Mouse (Mus musculus): ENCODE measurements around the gene Surf4.
"Not testable (repeated sequence)": the region's sequence is repeated elsewhere in the genome, so short reads cannot be mapped to it uniquely, and the experiment has no call there.

Surf4 gene

GRCm38 (mm10) chr2:26902467-26903220 lies 31.1 kb downstream of the Surf4 start, which contains the start of gene Surf6:
Gene Surf6 (minus strand): TSS chr2:26902879.
- peak; percentile 90 for DNase-seq (ENCODE audit: inconsistent ontology term)

- no peak for DNase-seq (ENCODE audit: inconsistent ontology term)
Measured at GRCm38 (mm10) chr2:26901834-26902400, 31.8 kb downstream of the Surf4 start.

- DNase-seq (ENCODE audit: inconsistent ontology term) = no peak
Measured at GRCm38 (mm10) chr2:26900731-26901130, 33.0 kb downstream of the Surf4 start.

GRCm38 (mm10) chr2:26895898-26896297 lies 37.8 kb downstream of the Surf4 start:
- DNase-seq (ENCODE audit: inconsistent ontology term) = no peak

- not testable (repeated sequence) for DNase-seq (ENCODE audit: inconsistent ontology term)
Measured at GRCm38 (mm10) chr2:26886170-26886569, 47.6 kb downstream of the Surf4 start.

- not testable (repeated sequence) for DNase-seq (ENCODE audit: inconsistent ontology term)
Measured at GRCm38 (mm10) chr2:26885541-26885940, 48.2 kb downstream of the Surf4 start.

- no peak for DNase-seq (ENCODE audit: inconsistent ontology term)
Measured at GRCm38 (mm10) chr2:26878571-26878970, 55.2 kb downstream of the Surf4 start.

GRCm38 (mm10) chr2:26870666-26871065 lies 63.1 kb downstream of the Surf4 start:
- no peak for DNase-seq (ENCODE audit: inconsistent ontology term)

Data from Muller cell, postnatal 12 days (primary cell).